21 mouse cellular contexts compared by ENCODE assay signal in genomic region chr5:73248211-73248610, GRCm38 (mm10). TPM values are rescaled to one million over a fixed set of nuclear protein-coding genes. Genes with fewer than 3 reads are reported as not detected.
DNase-seq lines count a peak whose midpoint lies in the region; ATAC-seq and TF ChIP-seq lines count a peak whose summit lies in the region.
"Had no signal": no experiment of that assay in that cellular context is flagged by ENCODE, and none has a peak within 500 bp of the region (broad histone marks: within the 10 kb centered on the region; RNA-seq: fewer than 3 reads in every experiment).

No protein-coding gene starts in this region.

- H3K27me3 ChIP-seq in kidney, postnatal 0 days (ENCODE audit: insufficient read depth, low read length): no peaks in the 10 kb centered on the region
- H3K27me3 ChIP-seq in neural tube, embryonic 14.5 days (ENCODE audit: control insufficient read depth, insufficient read depth, low read length): no peaks in the 10 kb centered on the region
- H3K27me3 ChIP-seq: embryonic facial prominence, embryonic 13.5 days; forebrain, embryonic 13.5 days; heart, embryonic 15.5 days had no signal

- ATAC-seq in kidney, postnatal 0 days (replicated peaks; ENCODE audit: low FRiP score, low read depth): peak; percentile 13; the same call in 1 of the 2 replicates
- ATAC-seq in neural tube, embryonic 14.5 days (ENCODE audit: low read depth): 0 out of 2 replicates have a peak, but pooled peaks have one; percentile 33
- ATAC-seq: forebrain, embryonic 13.5 days; forebrain, postnatal 0 days had no signal

- no peak overlapping the region for H3K4me3 ChIP-seq in kidney, postnatal 0 days (replicated peaks; ENCODE audit: low read depth, low read length)
- no peak overlapping the region for H3K4me3 ChIP-seq in neural tube, embryonic 14.5 days (ENCODE audit: low read depth, low read length)
- H3K4me3 ChIP-seq: embryonic facial prominence, embryonic 13.5 days; forebrain, embryonic 13.5 days; heart, adult 2 months; heart, embryonic 15.5 days had no signal

- peak; percentile 37 for DNase-seq in kidney, postnatal 0 days (ENCODE audit: low spot score)
- DNase-seq in kidney, adult 11 months: no peak
- DNase-seq in retina, postnatal 1 day: peak; percentile 49
- no peak for DNase-seq in retina, embryonic 14.5 days (ENCODE audit: low spot score)
- DNase-seq in ovary, postnatal 14 days (ENCODE audit: low spot score): no peak
- no peak for DNase-seq in embryo, embryonic 9.5 days (ENCODE audit: extremely low spot score)
- DNase-seq: adrenal gland, adult 8-10 months; adrenal gland, postnatal 36 days; cerebellum, adult 11 months; cerebellum, adult 8-10 months; cerebellum, postnatal 25 days; forebrain, postnatal 0 days; gastrocnemius, postnatal 10 days; heart, adult 2 months; heart, postnatal 14 days had no signal

- no peak overlapping the region; the same call in 1 of the 2 replicates for H3K4me2 ChIP-seq in kidney, postnatal 0 days (ENCODE audit: low read length)
- H3K4me2 ChIP-seq in neural tube, embryonic 14.5 days (ENCODE audit: low read depth, low read length): no peak overlapping the region
- H3K4me2 ChIP-seq: embryonic facial prominence, embryonic 13.5 days; forebrain, embryonic 13.5 days; heart, embryonic 11.5 days; heart, embryonic 15.5 days; hindbrain, embryonic 14.5 days had no signal

- H3K9ac ChIP-seq in kidney, postnatal 0 days (ENCODE audit: low read depth, low read length): no peak overlapping the region
- no peak overlapping the region for H3K9ac ChIP-seq in neural tube, embryonic 14.5 days (replicated peaks; ENCODE audit: low read depth, low read length)
- H3K9ac ChIP-seq: embryonic facial prominence, embryonic 13.5 days; forebrain, embryonic 13.5 days; forebrain, postnatal 0 days; heart, embryonic 15.5 days; hindbrain, embryonic 14.5 days had no signal

- no peaks in the 10 kb centered on the region for H3K9me3 ChIP-seq in kidney, postnatal 0 days (replicated peaks; ENCODE audit: low read length)
- H3K9me3 ChIP-seq in neural tube, embryonic 14.5 days (ENCODE audit: control insufficient read depth, low read length): no peaks in the 10 kb centered on the region
- H3K9me3 ChIP-seq: embryonic facial prominence, embryonic 13.5 days; forebrain, embryonic 13.5 days; heart, embryonic 15.5 days had no signal

- 49% methylated on average over 8 of the region's 8 CpGs for WGBS in kidney, postnatal 0 days
- 56% methylated on average over 8 of the region's 8 CpGs for WGBS in neural tube, embryonic 14.5 days

- no peak for TF ChIP-seq CTCF in kidney, postnatal 0 days (IDR thresholded peaks at IDR 0.05; ENCODE audit: low read depth)

- no peaks in the 10 kb centered on the region; the same call in 1 of the 2 replicates for H3K36me3 ChIP-seq in kidney, postnatal 0 days (ENCODE audit: insufficient read depth, low read length)
- H3K36me3 ChIP-seq in neural tube, embryonic 14.5 days (ENCODE audit: control insufficient read depth, insufficient read depth, low read length): no peaks in the 10 kb centered on the region
- H3K36me3 ChIP-seq: embryonic facial prominence, embryonic 13.5 days; heart, embryonic 15.5 days had no signal

- H3K27ac ChIP-seq in kidney, postnatal 0 days: no peak overlapping the region
- H3K27ac ChIP-seq in neural tube, embryonic 14.5 days (ENCODE audit: low read depth, low read length): no peak overlapping the region
- H3K27ac ChIP-seq: embryonic facial prominence, embryonic 13.5 days; forebrain, embryonic 13.5 days; heart, adult 2 months; heart, embryonic 15.5 days; hindbrain, embryonic 14.5 days had no signal

- H3K4me1 ChIP-seq in kidney, postnatal 0 days (replicated peaks; ENCODE audit: insufficient read depth, low read length): peaks cover 6% of the 10 kb centered on the region; the same call in 1 of the 2 replicates
- no peaks in the 10 kb centered on the region for H3K4me1 ChIP-seq in neural tube, embryonic 14.5 days (ENCODE audit: control insufficient read depth, insufficient read depth, low read length)

RNA-seq across cellular contexts. Expression of gene Fryl, which starts 8.2 kb away (rescaled TPM):
- 20.6 and 22.6 TPM in 2 replicates for polyA plus RNA-seq in kidney, postnatal 0 days (2015; fragmentation: Nextera tagmentation; extraction: Ambion mirVana)
- polyA plus RNA-seq in neural tube, embryonic 14.5 days (2014; fragmentation: Nextera tagmentation; extraction: Ambion mirVana): 51.1 and 54.1 TPM in 2 replicates

RNA-seq across cellular contexts. Expression of gene Ociad1, which starts 44.4 kb away (rescaled TPM):
- polyA plus RNA-seq in kidney, postnatal 0 days (2015; fragmentation: Nextera tagmentation; extraction: Ambion mirVana): 209 and 222 TPM in 2 replicates
- polyA plus RNA-seq in neural tube, embryonic 14.5 days (2014; fragmentation: Nextera tagmentation; extraction: Ambion mirVana): 230 and 264 TPM in 2 replicates

Comparison
In these comparisons a context has a peak if more than half of its experiments do, and no peak if none do; other contexts are left out.
1. DNase-seq: peak in kidney, postnatal 0 days (single experiment) and retina, postnatal 1 day (single experiment); none in kidney, adult 11 months (single experiment), retina, embryonic 14.5 days (single experiment), ovary, postnatal 14 days (single experiment) and embryo, embryonic 9.5 days (single experiment).